Mouse (Mus musculus): Measurements from ENCODE around the gene Rab42.

Gene Rab42

DNA sequence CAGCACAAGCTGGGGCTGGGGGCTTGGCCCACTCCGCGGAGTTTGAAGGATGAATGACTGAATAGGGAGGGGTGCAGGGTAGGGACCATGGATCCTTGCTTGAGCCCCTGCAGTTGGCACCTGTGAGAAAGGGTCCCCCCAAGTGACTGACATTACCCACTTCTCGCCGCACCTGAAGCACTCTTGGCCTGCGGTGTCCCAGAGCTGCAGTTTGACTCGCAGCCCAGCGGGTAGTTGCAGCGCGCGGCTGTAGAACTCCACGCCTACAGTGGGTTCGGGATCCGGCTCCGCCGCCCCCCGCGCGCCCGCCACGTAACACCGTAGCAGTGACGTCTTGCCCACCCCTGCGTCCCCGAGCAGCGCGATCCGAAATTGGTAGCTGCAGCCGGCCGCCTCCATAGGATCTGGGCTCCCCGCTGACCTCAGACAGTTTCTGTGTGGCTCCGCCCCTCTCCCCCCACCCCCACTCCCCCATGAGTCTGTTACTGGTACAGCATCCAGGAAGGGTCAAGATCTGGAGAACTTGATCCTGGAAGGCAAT, at the start of gene Rab42:
Rab42 (minus strand) TSS at position 447 of the 541 bp plus-strand sequence.
- peak; percentile 71 for DNase-seq (ENCODE audit: low spot score)

DNA sequence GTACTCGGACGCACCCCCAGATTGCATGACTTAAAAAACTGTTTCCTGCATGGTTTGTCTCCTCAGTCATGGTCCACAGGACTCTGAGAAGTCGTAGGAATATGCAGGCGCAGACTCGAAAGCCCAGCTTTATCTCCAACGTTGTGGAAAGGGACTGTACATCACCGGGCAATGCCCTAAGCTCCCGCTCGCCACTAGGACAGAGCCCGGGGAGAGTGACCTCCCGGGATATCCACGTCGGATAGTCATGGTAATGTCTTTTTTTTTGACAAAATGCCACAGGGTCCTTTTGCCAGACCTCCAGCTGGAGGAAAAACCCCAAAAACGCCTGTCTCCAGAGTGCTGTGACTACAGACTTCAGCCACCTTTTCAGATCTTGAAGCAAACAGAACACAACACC, 49.6 kb upstream of the Rab42 start:
- no peak for DNase-seq (ENCODE audit: low spot score)

DNA sequence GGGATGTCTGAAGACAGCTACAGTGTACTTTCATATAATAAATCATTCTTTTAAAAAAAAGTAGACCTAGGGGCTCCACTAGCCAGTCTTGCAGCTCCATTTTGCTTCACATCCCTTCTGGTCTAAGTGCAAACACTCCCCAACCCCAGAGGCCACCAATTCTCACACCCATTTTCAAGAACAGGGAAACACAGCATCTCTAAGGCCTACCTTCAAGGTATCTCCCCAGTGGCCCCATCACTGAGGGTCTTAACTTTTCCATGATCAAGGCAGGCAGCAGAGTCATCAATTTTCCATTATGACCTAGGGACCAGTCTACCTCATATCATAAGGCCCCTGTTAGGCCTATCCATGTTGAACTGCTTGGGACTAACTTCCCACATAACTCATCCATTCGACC, 48.2 kb upstream of the Rab42 start:
- no peak for DNase-seq (ENCODE audit: low spot score)

DNA sequence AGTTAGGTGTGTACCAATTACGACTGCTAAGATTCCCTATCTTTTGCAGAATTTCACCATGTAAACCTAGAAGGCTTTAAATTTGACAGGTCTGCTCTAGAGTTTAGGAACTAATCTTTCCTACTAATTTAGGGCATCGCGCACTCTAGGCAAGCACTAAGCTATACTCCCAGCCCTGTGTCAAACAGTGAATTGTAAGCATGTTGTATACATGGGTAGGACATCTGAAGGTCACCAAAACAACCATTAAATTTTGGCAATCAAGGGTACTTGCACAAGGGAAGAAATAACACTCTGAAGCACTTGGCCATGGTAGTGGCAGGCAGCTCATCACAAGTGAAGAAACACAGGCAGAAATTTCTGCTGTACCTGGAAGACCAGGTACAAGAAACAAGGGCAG, 47.7 kb upstream of the Rab42 start:
- DNase-seq (ENCODE audit: low spot score), result no peak

DNA sequence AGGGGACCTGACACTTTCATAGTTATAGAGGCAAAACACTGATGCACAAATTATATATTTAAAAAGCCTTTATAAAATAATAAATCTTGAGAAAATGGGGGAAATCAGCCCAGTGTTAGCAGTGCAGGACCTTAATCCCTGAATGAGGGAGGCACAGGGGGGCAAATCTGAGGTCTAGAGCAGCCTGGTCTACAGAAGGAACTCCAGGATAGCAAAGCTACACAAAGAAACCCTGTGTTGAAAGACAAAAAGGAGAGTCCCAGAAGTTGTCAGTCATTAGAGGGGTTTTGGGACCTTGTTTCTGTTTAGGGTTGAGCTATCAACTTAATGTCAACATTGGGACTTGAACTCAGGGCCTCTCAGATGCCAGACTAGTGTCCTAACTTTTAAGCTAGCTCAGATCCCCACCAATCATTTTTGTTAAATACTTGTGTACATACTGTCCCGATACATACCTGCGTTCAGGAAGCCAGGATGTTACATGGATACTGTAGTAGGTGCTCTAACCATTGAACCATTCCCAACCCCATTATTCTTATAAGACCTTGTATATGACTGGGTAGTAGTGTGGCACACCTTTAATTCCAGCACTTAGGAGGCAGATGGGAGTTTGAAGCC, 47.0 kb upstream of the Rab42 start:
- DNase-seq (ENCODE audit: low spot score), result no peak

DNA sequence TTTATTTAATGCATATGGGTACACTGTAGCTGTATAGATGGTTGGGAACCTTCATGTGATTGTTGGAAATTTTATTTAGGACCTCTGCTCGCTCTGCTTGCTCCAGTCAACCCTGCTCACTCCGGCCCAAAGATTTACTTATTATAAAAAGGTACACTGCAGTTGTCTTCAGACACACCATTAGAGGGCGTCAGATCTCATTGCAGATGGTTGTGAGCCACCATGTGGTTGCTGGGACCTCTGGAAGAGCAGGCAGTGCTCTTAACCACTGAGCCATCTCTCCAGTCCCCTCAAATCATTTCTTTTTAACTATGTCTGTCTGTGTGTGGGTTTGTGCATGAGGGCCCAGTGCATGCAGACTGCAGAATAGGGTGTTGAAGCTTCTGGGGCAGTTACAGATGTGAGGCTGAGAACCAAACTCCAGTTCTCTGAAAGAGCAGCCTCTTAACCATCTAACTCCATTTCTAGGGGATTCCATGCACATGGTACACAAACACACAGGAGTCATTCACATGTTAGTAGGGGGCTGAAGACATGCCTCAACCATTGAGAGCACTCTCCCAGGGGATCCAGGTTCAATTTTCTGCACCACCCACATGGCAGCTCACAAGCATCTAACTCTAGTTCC, 46.4 kb upstream of the Rab42 start:
- DNase-seq (ENCODE audit: low spot score), result no peak

DNA sequence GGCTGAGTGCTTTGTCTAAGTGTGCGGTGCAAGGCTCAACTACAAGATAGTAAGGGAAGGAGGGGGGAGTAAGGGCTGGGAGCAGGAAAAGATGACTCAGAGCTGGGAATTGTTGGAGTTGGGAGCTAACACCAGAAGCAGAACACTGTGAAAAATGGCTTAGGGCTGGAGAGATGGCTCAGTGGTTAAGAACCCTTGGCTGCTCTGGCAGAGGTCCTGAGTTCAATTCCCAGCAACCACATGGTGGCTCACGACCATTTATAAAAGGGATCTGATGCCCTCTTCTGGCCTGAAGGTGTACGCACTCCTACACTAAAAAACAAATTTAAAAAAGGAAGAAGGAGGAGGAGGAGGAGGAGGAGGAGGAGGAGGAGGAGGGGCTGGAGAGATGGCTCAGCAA, 43.5 kb upstream of the Rab42 start:
- peak; percentile 4 for DNase-seq (ENCODE audit: low spot score)

DNA sequence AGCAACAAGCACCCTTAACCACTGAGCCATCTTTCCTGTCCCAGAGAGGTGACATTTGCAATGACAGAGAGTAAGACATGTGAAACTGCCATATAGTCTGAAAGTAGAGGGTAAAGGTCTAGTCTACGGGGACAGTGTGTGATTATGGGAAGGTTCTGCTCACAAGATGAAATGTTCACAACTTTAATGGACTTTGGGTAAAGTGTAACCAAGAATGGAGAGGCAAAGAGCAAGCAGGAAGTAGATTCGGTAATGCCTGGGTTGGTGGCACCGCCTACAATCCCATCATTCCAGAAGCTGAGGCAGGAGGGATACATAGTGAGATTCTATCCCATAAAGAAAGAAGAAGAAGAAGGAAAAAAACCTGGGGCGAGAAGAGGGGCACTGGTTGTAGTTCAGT, 43.1 kb upstream of the Rab42 start:
- DNase-seq (ENCODE audit: low spot score), result no peak

DNA sequence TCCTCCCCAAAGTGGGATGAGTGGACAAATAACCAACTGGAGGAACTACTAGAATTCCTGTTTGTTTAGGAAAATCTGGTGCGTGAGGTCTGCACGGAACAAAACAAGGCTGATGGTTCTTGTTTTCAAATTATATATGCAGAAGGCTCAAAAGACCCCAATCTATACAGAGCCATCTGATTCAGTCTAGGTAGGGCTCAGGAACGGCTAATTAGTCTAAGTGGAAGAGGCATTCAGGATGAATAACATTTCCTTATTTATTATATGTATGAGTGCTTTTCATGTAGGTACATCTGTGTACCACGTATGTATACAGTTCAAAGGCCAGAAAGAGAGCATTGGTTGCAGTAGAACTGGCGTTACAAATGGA, 42.6 kb upstream of the Rab42 start:
- DNase-seq (ENCODE audit: low spot score), result no peak

DNA sequence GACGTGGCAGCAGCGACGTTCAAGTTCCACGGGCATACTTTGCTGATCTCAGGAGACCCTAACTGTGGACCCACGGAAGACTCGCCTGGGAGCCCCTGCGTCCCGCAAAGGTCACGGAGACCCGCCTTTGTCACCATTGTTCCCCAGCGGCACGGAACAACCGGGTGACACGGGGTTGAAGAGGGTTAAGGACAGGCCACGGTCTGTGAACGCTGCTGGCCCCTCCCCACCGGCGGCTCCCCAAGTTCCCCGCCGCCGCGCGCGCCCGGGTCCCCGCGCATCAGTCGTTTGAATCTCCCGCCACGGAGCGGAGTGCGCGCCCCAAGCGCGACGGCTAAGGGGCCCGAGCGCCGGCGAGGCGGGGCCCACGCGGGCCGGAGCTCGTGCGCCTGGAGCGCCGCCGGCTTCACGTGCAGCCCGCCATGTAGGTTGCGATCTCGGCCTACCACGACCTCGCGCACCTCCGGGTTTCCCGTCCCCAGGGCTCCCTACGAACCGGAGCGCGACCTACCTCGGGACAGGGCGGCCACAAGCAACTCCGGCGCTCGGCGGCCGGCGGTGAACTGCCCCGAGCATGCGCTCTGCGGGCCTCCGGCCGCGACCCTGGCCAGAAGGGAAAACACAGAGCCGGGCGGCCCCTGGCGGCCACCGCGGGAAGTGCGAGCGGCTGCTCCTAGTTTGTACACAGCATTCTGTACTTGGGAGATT, 42.1 kb upstream of the Rab42 start:
- peak; percentile 80 for DNase-seq (ENCODE audit: low spot score)

DNA sequence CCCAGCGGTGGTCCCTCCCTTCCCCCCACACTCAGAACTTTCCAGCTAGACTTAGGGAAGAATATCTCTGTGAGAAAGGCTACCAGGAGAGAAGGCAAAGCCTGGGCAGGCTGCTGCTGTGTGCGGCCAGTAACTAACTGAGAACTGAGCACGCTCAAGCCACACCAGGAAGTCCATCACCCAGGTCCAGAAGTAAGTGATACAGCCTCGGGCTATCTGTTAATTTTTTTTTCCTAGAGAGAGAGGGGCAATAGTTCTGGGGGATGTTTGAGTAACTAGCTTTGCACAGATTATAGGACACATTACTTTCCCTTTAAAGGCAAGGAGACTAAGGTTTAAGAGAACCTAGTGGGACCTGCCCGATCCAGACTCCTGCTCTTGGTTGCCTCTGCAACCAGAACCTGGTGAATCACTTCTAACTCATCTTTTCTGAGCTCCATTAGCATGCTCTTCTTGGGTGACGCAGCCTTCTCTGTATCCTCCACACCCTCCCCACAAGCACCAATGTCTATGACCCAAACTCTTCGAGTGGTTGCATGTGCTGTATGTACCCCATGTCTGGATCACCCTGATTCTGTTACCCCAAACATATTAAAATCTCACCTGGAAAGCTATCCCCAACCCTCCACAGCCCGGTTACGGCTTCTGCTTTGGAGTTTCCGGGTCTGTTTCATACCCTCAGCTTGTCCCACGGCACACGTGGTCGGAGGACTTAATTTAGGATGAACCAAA, 41.4 kb upstream of the Rab42 start:
- peak; percentile 19 for DNase-seq (ENCODE audit: low spot score)

DNA sequence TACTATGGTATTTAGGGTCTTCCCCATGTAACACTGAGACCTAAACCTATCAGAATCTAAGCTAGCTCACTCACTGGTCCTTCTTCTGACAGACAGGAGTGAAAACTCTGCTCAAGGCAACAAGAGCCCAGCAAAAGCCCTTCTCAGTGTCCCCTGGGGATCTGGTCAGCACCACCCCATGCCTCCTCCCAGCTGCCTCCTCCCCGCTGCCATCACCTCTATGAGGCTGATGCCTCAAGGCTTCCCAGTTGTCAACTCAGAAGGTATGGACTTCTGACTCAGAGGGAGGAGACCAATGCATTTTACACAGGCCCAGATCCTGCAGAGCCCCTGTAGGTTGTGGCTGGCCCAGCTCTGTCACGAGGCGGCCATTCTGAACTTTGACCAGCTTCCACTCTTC, 38.3 kb upstream of the Rab42 start:
- no peak for DNase-seq (ENCODE audit: low spot score)

DNA sequence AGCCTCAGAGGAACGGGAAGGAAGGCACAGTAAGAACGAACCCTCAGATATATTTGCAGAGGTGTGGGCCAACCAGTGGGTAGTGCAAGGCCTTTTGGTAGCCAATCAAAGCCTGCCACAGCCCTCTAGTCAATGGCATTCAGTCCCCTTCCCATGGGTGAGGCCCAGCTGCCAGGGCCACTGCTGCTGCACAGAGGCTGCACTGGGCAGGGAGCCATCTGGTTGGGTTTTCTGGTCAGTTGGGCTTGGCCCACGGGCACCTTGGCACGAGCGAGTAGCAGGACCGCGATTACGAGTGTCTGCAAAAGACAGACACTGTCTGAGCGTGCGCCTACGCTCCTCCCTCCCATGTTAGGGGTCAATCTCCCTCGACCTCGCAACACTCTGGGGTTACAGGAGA, 35.8 kb upstream of the Rab42 start:
- DNase-seq (ENCODE audit: low spot score), result no peak

DNA sequence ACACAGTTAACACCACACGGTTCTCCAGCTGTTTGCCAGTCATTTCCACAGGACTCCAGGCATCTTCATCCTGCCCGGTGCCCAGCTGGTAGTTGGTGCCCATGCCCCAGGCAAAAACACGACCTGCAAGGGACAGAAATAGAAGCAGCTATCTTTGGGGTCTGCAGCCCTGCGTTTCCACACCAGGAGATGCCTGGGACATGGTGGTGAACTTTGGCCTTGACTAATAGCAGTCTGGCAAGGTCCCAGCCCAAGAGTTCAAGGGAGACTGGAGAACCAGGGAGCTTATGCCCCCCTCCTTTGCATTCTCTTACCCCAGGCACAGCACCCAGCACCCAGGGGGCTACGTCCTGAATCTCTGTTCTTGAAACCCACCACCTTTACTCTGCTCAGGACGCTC, 29.7 kb upstream of the Rab42 start:
- no peak for DNase-seq (ENCODE audit: low spot score)

DNA sequence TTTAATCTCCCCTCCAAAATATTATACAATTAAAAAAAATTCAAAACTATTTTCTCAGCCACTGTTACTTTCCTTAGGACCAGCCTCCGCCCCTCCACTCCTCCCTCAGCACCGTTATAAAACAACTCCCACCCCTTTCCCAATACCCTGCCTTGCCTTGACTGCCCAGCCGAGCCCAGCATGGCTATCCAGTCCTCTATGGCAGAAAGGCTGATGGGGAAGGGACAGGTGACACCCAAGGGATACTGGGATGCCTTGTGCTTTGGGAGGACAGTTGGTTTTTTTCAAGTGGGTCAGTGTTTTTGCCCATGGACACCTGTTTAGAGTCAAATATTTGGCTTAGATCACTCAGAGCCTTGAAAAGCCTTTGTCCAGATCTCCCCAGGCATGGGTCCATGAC, 28.8 kb upstream of the Rab42 start:
- no peak for DNase-seq (ENCODE audit: low spot score)

DNA sequence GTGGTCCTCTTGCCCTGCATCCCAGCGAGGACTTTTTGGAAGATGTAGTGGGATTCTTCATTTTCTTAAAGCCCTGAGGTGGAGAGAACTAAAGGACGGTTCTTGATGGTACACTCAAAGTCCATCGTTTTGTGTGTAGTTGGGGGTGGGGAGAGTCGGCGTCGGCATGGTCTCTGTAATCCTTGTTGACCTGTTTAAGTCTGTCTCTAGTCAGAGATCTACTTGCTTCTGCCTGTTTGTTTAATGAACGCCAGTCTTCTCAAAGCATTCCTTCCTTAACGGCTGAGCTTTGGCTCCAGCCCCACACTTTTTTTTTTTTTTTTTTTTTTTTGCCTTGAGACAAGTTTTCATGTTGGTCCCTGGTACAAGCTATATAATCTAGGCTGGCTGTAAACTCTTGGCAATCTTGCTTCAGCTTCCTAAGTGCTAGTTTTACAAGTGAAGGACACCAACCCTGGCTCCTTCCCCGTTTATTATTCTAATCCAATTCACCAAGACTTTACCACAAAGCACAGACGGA, 26.7 kb upstream of the Rab42 start:
- DNase-seq (ENCODE audit: low spot score), result no peak

DNA sequence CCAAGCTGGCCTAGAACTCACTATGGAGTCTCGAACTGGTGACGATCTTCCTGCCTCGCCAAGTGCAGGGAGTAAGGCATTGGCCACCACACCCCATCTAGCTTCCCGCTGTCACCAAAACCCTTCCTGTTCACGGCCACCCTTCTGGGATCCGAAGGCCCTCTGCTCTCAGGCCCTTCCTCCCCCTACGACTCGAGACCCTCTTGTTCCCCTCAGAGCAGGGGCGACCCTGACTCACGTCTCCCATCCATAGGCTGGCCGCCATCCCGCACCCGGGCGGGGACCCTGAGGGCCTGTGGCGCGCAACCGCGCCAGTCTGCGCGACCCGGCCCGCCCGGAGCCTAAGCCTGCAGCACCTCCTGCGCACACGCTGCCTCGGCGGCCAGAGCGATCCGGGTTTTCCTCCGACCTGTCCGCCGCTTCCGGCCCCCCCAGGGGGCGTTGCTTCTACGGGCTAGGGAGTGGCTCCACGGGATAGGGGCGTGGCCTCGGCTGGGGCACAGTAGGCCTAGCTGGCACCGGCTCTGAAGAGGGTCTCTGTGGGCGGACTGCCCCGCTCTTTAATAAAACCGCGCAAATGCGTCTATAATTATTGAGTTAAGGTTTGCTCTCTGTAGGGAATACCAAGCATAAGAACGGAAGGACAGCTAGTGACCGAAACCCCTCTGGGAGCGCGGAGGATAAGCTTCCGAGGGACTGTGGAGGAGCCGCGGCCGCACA, 26.1 kb upstream of the Rab42 start, which contains the start of gene Trnau1ap:
Trnau1ap (minus strand) TSS at position 424 of the 720 bp plus-strand sequence.
- peak; percentile 81 for DNase-seq (ENCODE audit: low spot score)

DNA sequence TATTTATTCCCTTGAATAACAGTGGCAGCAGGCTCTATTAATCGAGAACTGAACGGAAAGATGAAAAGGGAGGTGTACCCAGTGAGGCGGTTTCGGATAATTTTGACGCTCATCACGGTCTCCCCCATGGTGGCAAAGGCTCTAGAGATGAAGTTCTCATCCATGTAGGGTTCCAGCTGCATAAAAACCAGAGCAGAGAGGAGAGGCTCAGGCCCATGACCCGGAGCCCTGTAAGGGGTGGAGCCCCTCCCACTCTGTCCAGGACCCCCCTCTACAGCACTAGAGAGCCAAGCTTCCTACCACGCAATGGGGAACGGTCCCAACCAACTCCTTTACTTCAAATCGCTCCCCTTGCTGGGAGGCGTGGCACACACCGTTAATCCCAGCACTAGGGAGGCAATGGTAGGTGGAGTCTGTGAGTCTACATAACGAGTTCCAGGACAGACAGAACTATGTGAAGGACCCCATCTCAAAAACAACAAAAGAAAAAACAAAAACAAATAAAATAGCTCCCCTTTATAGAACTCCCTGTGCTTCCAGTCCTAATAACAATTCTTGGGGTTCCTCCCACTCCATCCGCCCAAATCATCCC, 25.3 kb upstream of the Rab42 start:
- DNase-seq (ENCODE audit: low spot score), result no peak

DNA sequence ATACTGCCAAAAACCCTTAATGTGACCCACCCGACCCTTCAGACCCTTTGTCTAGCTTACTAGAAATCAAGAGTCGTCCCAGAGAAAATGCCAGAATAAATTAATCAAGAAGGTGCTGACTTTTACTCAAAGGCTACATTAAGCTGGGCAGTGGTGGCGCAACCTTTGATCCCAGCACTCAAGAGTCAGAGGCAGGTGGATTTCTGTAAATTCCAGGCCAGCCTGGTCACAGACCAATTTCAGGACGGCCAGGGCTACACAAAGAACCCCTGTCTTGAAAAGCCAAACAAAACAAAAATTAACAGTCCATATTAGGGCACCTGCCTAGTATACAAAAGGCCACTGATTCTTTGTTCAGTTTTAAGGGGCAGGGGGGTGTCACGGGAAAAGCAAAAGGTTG, 23.3 kb upstream of the Rab42 start:
- DNase-seq (ENCODE audit: low spot score), result no peak

DNA sequence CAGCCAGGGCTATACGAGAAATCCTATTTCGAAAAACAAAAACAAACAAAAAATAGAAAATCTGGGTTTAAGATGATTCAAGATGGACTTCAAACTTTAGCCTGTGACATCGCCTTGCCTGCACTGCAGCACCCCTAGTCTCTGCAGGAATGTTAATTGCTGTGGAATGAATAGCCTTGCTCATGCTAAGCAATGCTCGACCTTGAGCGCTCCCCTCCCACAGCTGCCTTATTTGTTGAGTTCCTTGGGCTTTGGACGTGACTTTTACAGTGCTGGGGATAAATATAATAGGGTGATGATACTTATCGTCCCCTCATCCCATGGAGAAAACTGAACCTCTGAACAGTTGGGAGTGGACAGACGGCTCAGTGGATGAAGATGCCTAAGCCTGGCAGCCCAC, 12.5 kb upstream of the Rab42 start:
- no peak for DNase-seq (ENCODE audit: low spot score)

DNA sequence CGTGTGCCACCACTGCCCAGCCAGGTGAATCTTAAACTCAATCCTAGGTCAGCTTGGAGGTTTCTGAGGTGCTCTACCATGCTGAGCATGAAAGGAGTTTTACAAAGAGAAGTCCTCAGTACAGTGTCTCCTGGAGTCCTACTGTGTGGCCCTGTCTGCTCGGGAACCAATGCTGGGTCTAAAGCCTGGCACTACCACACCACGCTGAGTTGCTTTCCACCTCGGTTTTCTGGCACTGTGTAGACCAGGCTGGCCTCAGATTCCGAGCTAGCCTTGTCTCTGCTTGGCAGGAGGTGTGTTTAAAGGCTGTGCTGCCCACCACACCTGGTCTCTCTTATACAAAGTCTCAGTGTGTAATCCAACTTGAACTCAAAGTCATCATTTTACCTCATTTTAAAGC, 9.4 kb upstream of the Rab42 start:
- no peak for DNase-seq (ENCODE audit: low spot score)
